Mouse (Mus musculus) E14TG2a.4 (cell line): ENCODE results near the gene Galnt7.

Source experiments
- H3K27me3 ChIP-seq: 2 replicates; pipeline ENCODE4 v1.6.1; 2014; ENCODE audit warnings: low read length, control low read depth; ENCODE audit not compliant: insufficient read depth
- H3K36me3 ChIP-seq: 2 replicates; pipeline ENCODE4 v1.6.1; 2014; ENCODE audit warnings: low read length, control low read depth; ENCODE audit not compliant: insufficient read depth
- H3K4me1 ChIP-seq: replicated peaks from 2 replicates; pipeline ENCODE4 v1.6.1; 2014; ENCODE audit warnings: low read depth, low read length, control low read depth
- H3K4me3 ChIP-seq: replicated peaks from 2 replicates; pipeline ENCODE4 v1.5.1; 2014; ENCODE audit warnings: mild to moderate bottlenecking, low read length
- H3K9me3 ChIP-seq: 2 replicates; pipeline ENCODE4 v1.6.1; 2014; ENCODE audit warnings: low read length, control low read depth
- CTCF ChIP-seq: conservative IDR thresholded peaks from 2 replicates; pipeline ENCODE4 v1.5.1; 2014; ENCODE audit warnings: low read length
- NANOG ChIP-seq: IDR thresholded peaks from 2 replicates; pipeline ENCODE4 v1.6.1; 2014; ENCODE audit warnings: borderline replicate concordance, low read length, mixed read lengths
- POU5F1 ChIP-seq: IDR thresholded peaks from 2 replicates; pipeline ENCODE4 v1.6.1; 2014; ENCODE audit warnings: low read length, borderline replicate concordance

Galnt7 gene

DNA sequence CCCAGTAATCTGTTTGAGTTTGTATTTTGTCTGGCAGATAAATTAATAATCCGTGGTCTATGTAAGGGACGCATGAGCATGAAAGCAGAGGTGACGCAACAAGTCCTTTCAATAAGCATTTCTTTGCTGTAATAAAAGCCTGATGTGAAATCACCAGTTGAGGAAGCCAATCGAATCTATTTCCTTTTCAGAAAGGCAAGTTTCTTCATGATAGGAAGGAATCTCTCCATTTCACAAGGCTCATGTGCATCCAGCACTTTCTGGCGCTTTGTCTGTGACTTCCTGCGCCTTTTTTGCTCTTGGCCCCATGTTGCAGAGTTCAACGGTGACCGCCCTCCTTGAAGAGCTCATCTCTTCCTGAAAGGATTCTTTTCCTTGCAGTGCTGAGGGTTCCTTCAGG lies 173.1 kb downstream of the Galnt7 start:
- Histone ChIP-seq H3K27me3 (no peaks in the 10 kb centered on the region), H3K4me3 (no peak overlapping the region), H3K4me1 (peaks cover 9% of the 10 kb centered on the region; the same call in 1 of the 2 replicates), H3K36me3 (peaks cover 30% of the 10 kb centered on the region), H3K9me3 (no peaks in the 10 kb centered on the region)
- no peak for TF ChIP-seq CTCF
- no peak for TF ChIP-seq NANOG
- TF ChIP-seq POU5F1 = no peak

DNA sequence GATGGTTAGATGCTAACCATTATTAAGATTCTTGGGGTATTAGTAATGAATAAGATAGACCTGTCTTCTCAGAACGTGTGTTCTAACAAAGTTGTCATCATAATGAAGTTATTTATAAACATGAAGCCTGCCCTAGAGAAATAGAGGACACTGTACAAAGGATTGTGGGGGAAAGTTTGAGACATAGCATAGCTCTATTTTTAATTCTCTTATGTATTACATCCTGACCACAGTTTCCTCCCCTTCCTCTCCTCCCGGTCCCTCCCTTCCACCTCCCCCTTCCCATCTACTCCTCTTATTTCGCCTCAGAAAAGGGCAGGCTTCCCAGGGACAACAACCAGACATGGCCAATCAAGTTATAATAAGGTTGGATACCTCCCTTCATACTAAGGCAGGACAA lies 174.4 kb downstream of the Galnt7 start:
- Histone ChIP-seq H3K4me1 (peaks cover 9% of the 10 kb centered on the region; the same call in 1 of the 2 replicates), H3K27me3 (no peaks in the 10 kb centered on the region)
- TF ChIP-seq CTCF (no peak), POU5F1 (no peak), NANOG (no peak)

More for the DNA sequence above, 174.4 kb downstream of the Galnt7 start:
- H3K4me3 ChIP-seq = no peak overlapping the region
- H3K36me3 ChIP-seq = peaks cover 21% of the 10 kb centered on the region
- no peaks in the 10 kb centered on the region for H3K9me3 ChIP-seq
